8 mouse cellular contexts compared by ENCODE assay signal in genomic region chr4:43561436-43561996, GRCm38 (mm10). TPM values are rescaled to one million over a fixed set of nuclear protein-coding genes. Genes with fewer than 3 reads are reported as not detected.
DNase-seq lines count a peak whose midpoint lies in the region; ATAC-seq and TF ChIP-seq lines count a peak whose summit lies in the region.

No protein-coding gene starts in this region.

- WGBS in hindbrain, embryonic 11.5 days: 4% methylated on average over 16 of the region's 16 CpGs

- no peaks in the 10 kb centered on the region for H3K9me3 ChIP-seq in hindbrain, embryonic 11.5 days (ENCODE audit: control insufficient read depth, low read length)

- ATAC-seq in hindbrain, embryonic 11.5 days (ENCODE audit: low FRiP score): peak; percentile 23
- ATAC-seq in megakaryocyte-erythroid progenitor cell, adult 5-6 weeks (replicated peaks; ENCODE audit: low FRiP score, low TSS enrichment, poor library complexity, severe bottlenecking): 0 out of 2 replicates have a peak, but pooled peaks have one; percentile 23

- H3K4me1 ChIP-seq in bone marrow macrophage, adult 2 months (ENCODE audit: control insufficient read depth, insufficient read depth, low read length): peaks cover 26% of the 10 kb centered on the region
- peaks cover 24% of the 10 kb centered on the region for H3K4me1 ChIP-seq in hindbrain, embryonic 11.5 days (replicated peaks; ENCODE audit: control insufficient read depth, insufficient read depth, low read length)

- DNase-seq in kidney, adult 9 months: peak; percentile 84
- no peak for DNase-seq in kidney, postnatal 14 days
- DNase-seq in hindbrain, embryonic 11.5 days (ENCODE audit: low spot score): no peak
- DNase-seq in yolk sac, embryonic 10.5 days (ENCODE audit: low spot score): no peak
- no peak for DNase-seq in thymus, postnatal 25 days
- DNase-seq in ovary, postnatal 36 days (ENCODE audit: low spot score): no peak

- no peak for TF ChIP-seq CTCF in bone marrow macrophage, adult 2 months (IDR thresholded peaks at IDR 0.05; ENCODE audit: low read depth, low read length)

- H3K27me3 ChIP-seq in hindbrain, embryonic 11.5 days (ENCODE audit: control insufficient read depth, insufficient read depth, low read length): no peaks in the 10 kb centered on the region

- H3K9ac ChIP-seq in hindbrain, embryonic 11.5 days (ENCODE audit: low read depth, low read length): peak overlapping the region; percentile 95

- no peak for TF ChIP-seq POLR2A in bone marrow macrophage, adult 2 months (IDR thresholded peaks at IDR 0.05; ENCODE audit: borderline replicate concordance, low read depth, low read length)

- H3K36me3 ChIP-seq in hindbrain, embryonic 11.5 days (ENCODE audit: control insufficient read depth, insufficient read depth, low read length): 0 out of 2 replicates have a peak, but pooled peaks cover 2% of the 10 kb centered on the region

- peak overlapping the region; percentile 86 for H3K4me3 ChIP-seq in bone marrow macrophage, adult 2 months (ENCODE audit: insufficient read depth, low read length)
- H3K4me3 ChIP-seq in hindbrain, embryonic 11.5 days (ENCODE audit: low read depth, low read length): peak overlapping the region; percentile 76

- peak overlapping the region; percentile 72 for H3K4me2 ChIP-seq in hindbrain, embryonic 11.5 days (replicated peaks; ENCODE audit: low read depth, low read length)

- H3K27ac ChIP-seq in bone marrow macrophage, adult 2 months (ENCODE audit: insufficient read depth, low read depth, low read length): peak overlapping the region; percentile 96
- H3K27ac ChIP-seq in hindbrain, embryonic 11.5 days (ENCODE audit: low read depth, low read length): peak overlapping the region; percentile 95

RNA-seq across cellular contexts. Expression of gene Creb3, which starts 0.6 kb away (rescaled TPM):
- polyA plus RNA-seq in bone marrow macrophage, adult 2 months (2012; ENCODE audit: insufficient read depth, insufficient read length, missing spikeins): 50.7 and 54.0 TPM in 2 replicates
- 60.3 and 64.7 TPM in 2 replicates for polyA plus RNA-seq in hindbrain, embryonic 11.5 days (2014; fragmentation: Nextera tagmentation; extraction: Ambion mirVana)
- 9.6 and 12.7 TPM in 2 replicates for total RNA-seq in megakaryocyte-erythroid progenitor cell, adult 5-6 weeks (2014; fragmentation: Nextera tagmentation)
- 19.4 and 42.2 TPM in 2 replicates for total RNA-seq in megakaryocyte-erythroid progenitor cell, adult 5-6 weeks (2017)

RNA-seq across cellular contexts. Expression of gene Tln1, which starts 1.0 kb away (rescaled TPM):
- 168 and 219 TPM in 2 replicates for polyA plus RNA-seq in bone marrow macrophage, adult 2 months (2012; ENCODE audit: insufficient read depth, insufficient read length, missing spikeins)
- 49.7 and 60.4 TPM in 2 replicates for polyA plus RNA-seq in hindbrain, embryonic 11.5 days (2014; fragmentation: Nextera tagmentation; extraction: Ambion mirVana)
- 105 and 175 TPM in 2 replicates for total RNA-seq in megakaryocyte-erythroid progenitor cell, adult 5-6 weeks (2014; fragmentation: Nextera tagmentation)
- 211 and 304 TPM in 2 replicates for total RNA-seq in megakaryocyte-erythroid progenitor cell, adult 5-6 weeks (2017)

RNA-seq across cellular contexts. Expression of gene Rgp1, which starts 17.0 kb away (rescaled TPM):
- 15.8 and 17.3 TPM in 2 replicates for polyA plus RNA-seq in bone marrow macrophage, adult 2 months (2012; ENCODE audit: insufficient read depth, insufficient read length, missing spikeins)
- 26.5 and 41.1 TPM in 2 replicates for polyA plus RNA-seq in hindbrain, embryonic 11.5 days (2014; fragmentation: Nextera tagmentation; extraction: Ambion mirVana)
- 28.7 and 30.4 TPM in 2 replicates for total RNA-seq in megakaryocyte-erythroid progenitor cell, adult 5-6 weeks (2014; fragmentation: Nextera tagmentation)
- total RNA-seq in megakaryocyte-erythroid progenitor cell, adult 5-6 weeks (2017): 6.7 and 8.3 TPM in 2 replicates

RNA-seq across cellular contexts. Expression of gene Gba2, which starts 17.2 kb away (rescaled TPM):
- polyA plus RNA-seq in bone marrow macrophage, adult 2 months (2012; ENCODE audit: insufficient read depth, insufficient read length, missing spikeins): 9.6 and 11.3 TPM in 2 replicates
- polyA plus RNA-seq in hindbrain, embryonic 11.5 days (2014; fragmentation: Nextera tagmentation; extraction: Ambion mirVana): 25.4 and 27.4 TPM in 2 replicates
- 19.7 and 22.9 TPM in 2 replicates for total RNA-seq in megakaryocyte-erythroid progenitor cell, adult 5-6 weeks (2014; fragmentation: Nextera tagmentation)
- total RNA-seq in megakaryocyte-erythroid progenitor cell, adult 5-6 weeks (2017): 6.1 and 12.0 TPM in 2 replicates

RNA-seq across cellular contexts. Expression of gene Msmp, which starts 22.8 kb away (rescaled TPM):
- not detected in 2 replicates for polyA plus RNA-seq in bone marrow macrophage, adult 2 months (2012; ENCODE audit: insufficient read depth, insufficient read length, missing spikeins)
- 0.56 and 1.1 TPM in 2 replicates for polyA plus RNA-seq in hindbrain, embryonic 11.5 days (2014; fragmentation: Nextera tagmentation; extraction: Ambion mirVana)
- not detected in 2 replicates for total RNA-seq in megakaryocyte-erythroid progenitor cell, adult 5-6 weeks (2014; fragmentation: Nextera tagmentation)
- not detected in 2 replicates for total RNA-seq in megakaryocyte-erythroid progenitor cell, adult 5-6 weeks (2017)
